Mouse (Mus musculus): Measurements from ENCODE around the gene Ret. TPM values are rescaled to one million over a fixed set of nuclear protein-coding genes. Genes with fewer than 3 reads are reported as not detected.

Ret gene
- polyA plus RNA-seq, 1 experiment from 2014 or later = 0.94 TPM

DNA sequence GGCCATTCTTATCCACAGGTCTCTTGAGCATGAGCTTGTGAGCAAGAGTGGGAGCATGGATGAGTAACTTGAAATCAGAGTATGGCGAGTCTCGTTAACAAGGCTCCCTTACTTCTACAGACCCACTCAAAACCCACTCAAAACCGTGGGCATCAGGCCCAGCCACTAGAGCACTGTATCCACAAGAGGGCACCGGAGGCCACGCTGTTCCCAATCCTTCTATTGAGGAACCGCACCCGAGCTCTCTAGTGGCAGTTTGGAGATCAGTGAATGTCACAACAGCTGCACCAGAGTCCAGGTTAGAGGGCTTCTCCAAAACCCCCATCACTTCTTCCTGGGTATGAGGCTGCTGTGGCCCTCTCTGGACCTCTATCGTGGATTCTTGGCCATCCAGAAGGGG lies 2.4 kb downstream of the Ret start:
- peaks cover 80% of the 10 kb centered on the region for H3K27me3 ChIP-seq

DNA sequence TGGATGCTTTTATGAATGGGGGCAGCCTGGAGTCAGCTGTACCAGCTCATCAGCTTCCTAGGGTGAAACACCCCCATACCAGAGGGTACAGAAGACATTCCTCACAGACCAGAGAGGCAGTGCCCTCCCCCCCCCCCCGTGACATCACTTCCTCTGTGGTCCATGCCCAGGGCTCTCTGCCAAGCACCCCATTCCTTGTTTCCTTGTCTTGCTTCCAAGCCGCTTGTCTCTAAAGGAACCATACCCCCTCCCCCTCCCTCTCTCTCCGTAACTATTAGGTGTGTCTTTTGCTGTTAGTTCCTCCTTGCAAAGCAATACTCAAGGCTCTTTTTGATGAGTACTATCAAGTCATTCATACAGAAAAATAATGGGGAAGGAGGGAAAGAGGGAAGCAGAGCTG lies 4.6 kb downstream of the Ret start:
- Histone ChIP-seq H3K9ac (no peak overlapping the region), H3K4me3 (no peak overlapping the region), H3K27ac (no peak overlapping the region), H3K36me3 (no peaks in the 10 kb centered on the region), H3K9me3 (no peaks in the 10 kb centered on the region), H3K4me2 (no peak overlapping the region), H3K4me1 (peaks cover 24% of the 10 kb centered on the region), H3K27me3 (peaks cover 58% of the 10 kb centered on the region)
- 48% methylated on average over 3 of the region's 3 CpGs for WGBS
- no peak for ATAC-seq (ENCODE audit: insufficient number of reproducible peaks, insufficient read depth, low FRiP score, low TSS enrichment, low read depth)

More for the DNA sequence above, 2.4 kb downstream of the Ret start:
- no peak overlapping the region for H3K9ac ChIP-seq
- H3K4me3 ChIP-seq = no peak overlapping the region
- H3K27ac ChIP-seq = no peak overlapping the region
- no peaks in the 10 kb centered on the region for H3K9me3 ChIP-seq
- ATAC-seq (ENCODE audit: insufficient number of reproducible peaks, insufficient read depth, low FRiP score, low TSS enrichment, low read depth) = no peak
- no peak overlapping the region for H3K4me2 ChIP-seq
- H3K4me1 ChIP-seq = peaks cover 21% of the 10 kb centered on the region
- H3K36me3 ChIP-seq = no peaks in the 10 kb centered on the region
- WGBS = 31% methylated on average over 8 of the region's 8 CpGs

DNA sequence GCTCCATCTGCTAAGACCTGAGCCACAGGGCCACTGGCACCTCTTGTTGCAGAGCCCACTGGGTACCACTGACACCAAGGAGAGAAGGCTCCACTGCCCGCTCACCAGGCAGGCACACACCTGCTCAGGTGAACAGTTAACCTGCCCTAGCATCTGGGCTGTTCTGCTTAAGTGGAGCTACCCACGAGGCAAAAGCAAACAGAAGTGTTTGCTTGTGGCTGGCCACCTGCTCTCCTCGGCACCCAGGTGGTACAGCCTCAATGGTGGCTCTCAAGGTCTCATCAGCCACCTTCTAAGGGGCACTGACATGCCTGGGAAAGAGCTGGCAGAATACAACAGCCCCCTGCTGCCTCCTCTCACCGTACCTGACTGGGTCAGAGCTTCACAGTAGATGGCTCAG lies 5.3 kb downstream of the Ret start:
- Histone ChIP-seq H3K4me2 (no peak overlapping the region), H3K9me3 (no peaks in the 10 kb centered on the region), H3K36me3 (no peaks in the 10 kb centered on the region), H3K4me1 (peaks cover 17% of the 10 kb centered on the region), H3K4me3 (no peak overlapping the region), H3K27me3 (peaks cover 51% of the 10 kb centered on the region), H3K27ac (no peak overlapping the region), H3K9ac (no peak overlapping the region)
- WGBS = 70% methylated on average over 4 of the region's 4 CpGs
- ATAC-seq (ENCODE audit: insufficient number of reproducible peaks, insufficient read depth, low FRiP score, low TSS enrichment, low read depth) = no peak

DNA sequence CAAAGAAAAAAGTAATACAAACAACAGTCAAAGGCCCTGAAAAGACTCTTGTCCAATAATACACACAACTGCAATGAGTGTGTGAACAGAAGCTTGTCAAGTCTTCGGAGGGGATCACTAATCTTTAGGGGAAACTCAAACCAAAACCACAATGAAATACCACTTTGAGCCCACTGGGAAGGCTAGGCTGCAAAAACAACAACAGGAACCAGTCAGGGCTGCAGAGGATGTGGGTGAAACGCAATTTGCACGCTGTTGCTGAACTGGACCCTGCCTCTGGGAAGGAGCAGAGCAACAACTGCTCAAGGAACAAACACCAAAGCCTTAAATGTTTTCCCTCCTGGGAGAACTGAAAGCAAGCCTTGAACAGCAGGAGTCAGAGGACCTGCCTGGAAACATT lies 7.8 kb downstream of the Ret start:
- Histone ChIP-seq H3K4me1 (0 out of 2 replicates have a peak, but pooled peaks cover 6% of the 10 kb centered on the region), H3K4me3 (no peak overlapping the region), H3K9ac (no peak overlapping the region), H3K9me3 (no peaks in the 10 kb centered on the region), H3K36me3 (no peaks in the 10 kb centered on the region), H3K4me2 (no peak overlapping the region), H3K27ac (no peak overlapping the region), H3K27me3 (peaks cover 27% of the 10 kb centered on the region)
- ATAC-seq (ENCODE audit: insufficient number of reproducible peaks, insufficient read depth, low FRiP score, low TSS enrichment, low read depth) = no peak
- WGBS = 43% methylated on average over 3 of the region's 3 CpGs

DNA sequence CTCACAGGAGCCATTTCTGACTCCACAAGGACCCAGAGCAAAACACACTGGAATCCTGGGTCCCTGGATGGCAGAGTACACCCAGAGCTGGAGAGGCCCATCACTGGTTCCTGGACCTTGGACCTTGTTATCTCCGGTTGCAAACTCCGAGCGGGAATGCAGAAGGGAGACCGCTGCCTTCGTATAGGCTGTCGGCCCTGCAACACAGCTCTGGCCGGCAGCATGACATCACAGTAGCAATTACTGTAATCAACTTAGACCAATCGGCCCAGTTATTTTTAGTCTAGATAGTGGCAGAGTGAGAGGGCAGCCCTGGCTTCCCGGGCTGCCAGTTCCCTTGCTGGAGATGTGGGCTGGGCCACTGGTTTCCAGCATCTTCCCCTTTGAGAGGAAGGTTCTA lies 8.9 kb downstream of the Ret start:
- Histone ChIP-seq H3K27ac (no peak overlapping the region), H3K4me3 (no peak overlapping the region), H3K9me3 (no peaks in the 10 kb centered on the region), H3K4me1 (0 out of 2 replicates have a peak, but pooled peaks cover 6% of the 10 kb centered on the region), H3K4me2 (no peak overlapping the region), H3K36me3 (no peaks in the 10 kb centered on the region), H3K9ac (no peak overlapping the region), H3K27me3 (peaks cover 15% of the 10 kb centered on the region)
- no peak for ATAC-seq (ENCODE audit: insufficient number of reproducible peaks, insufficient read depth, low FRiP score, low TSS enrichment, low read depth)
- WGBS = 60% methylated on average over 9 of the region's 9 CpGs

DNA sequence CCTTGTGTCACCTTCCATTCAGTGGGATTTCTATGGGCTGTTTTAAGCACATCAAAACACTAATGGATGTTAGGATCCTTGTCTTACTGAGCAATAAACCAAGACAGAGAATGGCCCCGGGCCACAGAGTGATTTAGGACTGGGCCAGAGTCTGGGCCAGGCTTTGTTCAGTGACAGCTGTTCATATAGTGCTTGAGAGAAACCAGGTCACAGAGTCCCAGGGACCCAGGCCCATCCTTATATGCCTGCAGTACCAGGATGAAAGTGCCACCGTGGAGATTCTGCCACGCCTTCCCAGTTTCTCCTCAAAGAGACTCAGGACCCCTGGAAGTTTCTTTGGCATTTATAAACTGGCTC lies 10.3 kb downstream of the Ret start:
- no peak for ATAC-seq (ENCODE audit: insufficient number of reproducible peaks, insufficient read depth, low FRiP score, low TSS enrichment, low read depth)
- no peak overlapping the region for H3K9ac ChIP-seq
- no peak overlapping the region for H3K4me2 ChIP-seq
- H3K9me3 ChIP-seq = no peaks in the 10 kb centered on the region
- H3K27me3 ChIP-seq = peaks cover 4% of the 10 kb centered on the region
- H3K4me1 ChIP-seq = 0 out of 2 replicates have a peak, but pooled peaks cover 6% of the 10 kb centered on the region
- no peaks in the 10 kb centered on the region for H3K36me3 ChIP-seq
- no peak overlapping the region for H3K4me3 ChIP-seq
- no peak overlapping the region for H3K27ac ChIP-seq
- WGBS = 82% methylated on average over 3 of the region's 3 CpGs

DNA sequence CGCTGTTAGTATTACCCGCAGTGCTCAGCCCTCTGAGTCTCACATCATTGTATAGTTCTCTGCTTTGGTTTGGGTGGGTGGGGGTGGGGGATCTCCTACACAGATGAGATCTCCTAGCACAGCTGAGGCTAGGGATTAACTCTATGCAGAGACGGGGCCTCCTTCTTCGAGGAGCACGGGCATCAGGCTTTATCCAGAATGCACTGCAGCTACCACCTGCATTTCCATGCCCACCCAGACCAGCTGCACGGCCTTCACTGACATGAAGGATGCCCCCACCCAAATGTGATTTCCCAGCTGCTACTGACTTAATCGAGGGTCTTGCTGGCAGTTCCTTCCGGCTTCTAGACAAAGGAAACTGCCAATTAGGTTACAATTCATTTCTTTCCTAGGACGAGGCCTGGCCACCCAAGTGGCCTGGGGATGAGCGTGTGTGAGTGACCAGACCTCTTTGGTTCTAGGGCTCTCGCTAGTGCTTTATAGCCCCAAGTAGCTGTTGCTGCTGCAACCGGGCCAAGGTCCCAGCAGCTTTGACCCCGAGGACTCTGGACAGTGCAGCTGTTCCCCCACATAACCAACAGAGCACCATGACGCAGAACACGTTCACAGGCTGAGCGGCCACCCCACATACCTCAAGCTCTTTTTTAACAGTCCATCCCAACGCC lies 10.8 kb downstream of the Ret start:
- no peak overlapping the region for H3K27ac ChIP-seq
- no peak overlapping the region for H3K4me2 ChIP-seq
- WGBS = 70% methylated on average over 17 of the region's 17 CpGs
- H3K27me3 ChIP-seq = no peaks in the 10 kb centered on the region
- ATAC-seq (ENCODE audit: insufficient number of reproducible peaks, insufficient read depth, low FRiP score, low TSS enrichment, low read depth) = no peak
- H3K9me3 ChIP-seq = no peaks in the 10 kb centered on the region
- 0 out of 2 replicates have a peak, but pooled peaks cover 6% of the 10 kb centered on the region for H3K4me1 ChIP-seq
- no peak overlapping the region for H3K4me3 ChIP-seq
- H3K36me3 ChIP-seq = no peaks in the 10 kb centered on the region
- H3K9ac ChIP-seq = no peak overlapping the region

DNA sequence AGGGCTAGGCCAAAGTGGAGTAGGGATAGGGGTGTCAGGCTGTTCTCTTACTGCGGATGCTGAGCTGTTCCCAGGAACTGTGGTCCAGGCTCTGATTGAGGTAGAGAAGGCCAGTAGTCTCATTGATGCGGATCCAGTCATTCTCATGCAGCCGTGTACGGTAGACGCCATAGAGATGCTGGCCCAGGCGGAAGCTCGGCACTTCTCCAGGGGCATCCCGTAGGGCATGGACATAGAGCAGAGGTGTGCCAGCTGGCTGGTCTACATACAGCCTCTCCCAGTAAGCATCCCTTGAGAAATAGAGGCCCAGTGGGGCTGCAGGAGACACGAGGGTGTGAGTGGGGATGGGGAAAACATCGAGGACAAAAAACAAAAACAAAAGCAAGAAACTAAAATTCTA lies 13.4 kb downstream of the Ret start:
- H3K9ac ChIP-seq = no peak overlapping the region
- 0 out of 2 replicates have a peak, but pooled peaks cover 3% of the 10 kb centered on the region for H3K4me1 ChIP-seq
- WGBS = 86% methylated on average over 10 of the region's 10 CpGs
- ATAC-seq (ENCODE audit: insufficient number of reproducible peaks, insufficient read depth, low FRiP score, low TSS enrichment, low read depth) = no peak
- no peak overlapping the region for H3K4me3 ChIP-seq
- no peaks in the 10 kb centered on the region for H3K36me3 ChIP-seq
- H3K27me3 ChIP-seq = no peaks in the 10 kb centered on the region
- no peak overlapping the region for H3K27ac ChIP-seq
- no peak overlapping the region for H3K4me2 ChIP-seq
- H3K9me3 ChIP-seq = no peaks in the 10 kb centered on the region

DNA sequence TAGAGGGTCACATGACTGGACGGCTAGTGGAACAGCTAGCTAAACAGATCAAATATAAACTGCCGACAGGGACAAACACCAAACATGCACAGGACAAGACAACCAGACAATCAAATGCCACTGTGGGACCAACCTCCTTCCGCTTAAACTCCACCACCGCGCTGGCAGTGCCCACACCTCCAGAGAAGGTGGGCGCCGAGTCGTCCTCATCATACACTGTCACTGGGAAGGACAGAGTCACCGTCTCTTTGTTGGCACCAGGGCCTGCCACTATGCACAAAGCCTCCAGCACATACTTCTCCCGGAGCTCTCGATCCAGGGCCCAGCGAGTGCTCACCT lies 17.5 kb downstream of the Ret start:
- no peak overlapping the region for H3K27ac ChIP-seq
- H3K36me3 ChIP-seq = no peaks in the 10 kb centered on the region
- no peak overlapping the region for H3K9ac ChIP-seq
- H3K4me3 ChIP-seq = no peak overlapping the region
- no peak overlapping the region for H3K4me2 ChIP-seq
- no peak for ATAC-seq (ENCODE audit: insufficient number of reproducible peaks, insufficient read depth, low FRiP score, low TSS enrichment, low read depth)
- no peaks in the 10 kb centered on the region for H3K27me3 ChIP-seq
- WGBS = 79% methylated on average over 12 of the region's 12 CpGs
- H3K9me3 ChIP-seq = no peaks in the 10 kb centered on the region
- H3K4me1 ChIP-seq = 0 out of 2 replicates have a peak, but pooled peaks cover 3% of the 10 kb centered on the region

DNA sequence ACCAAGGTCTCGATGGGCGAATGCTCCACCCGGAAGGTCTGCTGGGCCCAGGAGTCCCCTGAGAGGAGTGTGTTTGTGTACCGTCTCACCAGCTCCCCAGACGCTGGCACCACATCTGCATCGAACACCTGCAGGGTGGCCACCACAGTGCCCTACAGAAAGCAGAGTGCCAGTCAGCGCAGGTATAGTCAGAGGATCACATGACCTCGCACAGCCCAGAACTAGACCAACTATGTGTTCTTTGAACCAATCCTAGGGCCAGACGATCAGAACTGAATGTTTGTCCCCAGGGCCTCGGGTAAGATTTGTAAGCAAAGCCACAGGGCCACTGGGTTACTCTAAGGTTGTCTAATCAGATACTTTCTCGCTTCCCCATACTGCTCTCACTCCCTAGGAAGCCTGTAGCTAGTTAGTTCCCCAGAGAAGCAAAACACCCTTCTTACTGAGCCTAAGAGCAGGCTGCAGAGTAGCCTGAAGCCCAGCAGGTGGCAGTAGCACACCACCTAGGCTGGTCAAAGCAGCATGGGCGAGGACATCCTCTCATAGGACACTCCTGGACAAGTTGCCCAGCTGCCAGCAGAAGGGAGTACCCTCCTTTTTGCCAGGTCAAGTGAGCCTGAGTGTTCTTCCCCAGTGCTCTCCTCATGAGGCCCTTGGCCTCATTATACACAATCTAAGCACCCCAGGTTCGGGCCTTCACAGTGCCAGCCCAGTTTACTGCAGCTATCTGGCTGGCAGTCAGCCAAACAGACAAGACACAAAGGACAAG lies 18.0 kb downstream of the Ret start:
- ATAC-seq (ENCODE audit: insufficient number of reproducible peaks, insufficient read depth, low FRiP score, low TSS enrichment, low read depth) = peak; percentile 21; the same call in 1 of the 2 replicates
- 0 out of 2 replicates have a peak, but pooled peaks cover 3% of the 10 kb centered on the region for H3K4me1 ChIP-seq
- WGBS = 62% methylated on average over 13 of the region's 13 CpGs
- no peak overlapping the region for H3K27ac ChIP-seq
- H3K9me3 ChIP-seq = no peaks in the 10 kb centered on the region
- H3K4me2 ChIP-seq = no peak overlapping the region
- no peak overlapping the region for H3K4me3 ChIP-seq
- H3K36me3 ChIP-seq = no peaks in the 10 kb centered on the region
- no peaks in the 10 kb centered on the region for H3K27me3 ChIP-seq
- H3K9ac ChIP-seq = no peak overlapping the region

DNA sequence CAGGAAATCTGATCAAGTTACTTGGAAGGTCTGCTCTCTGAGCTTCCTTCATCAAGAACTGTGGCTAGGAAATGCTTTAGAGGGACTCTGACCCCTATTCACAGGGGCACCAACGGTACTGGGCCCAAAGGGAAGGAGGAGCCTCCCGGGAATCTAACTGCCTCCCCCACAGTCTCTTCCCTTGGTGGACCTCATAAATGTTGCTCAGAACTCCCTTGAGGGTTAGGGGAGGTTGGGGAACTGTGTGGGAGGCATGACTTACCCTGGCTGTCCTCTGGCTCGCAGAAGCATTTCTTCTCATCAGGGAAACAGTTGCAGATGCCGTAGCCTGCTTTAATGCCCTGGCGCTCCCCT lies 23.6 kb downstream of the Ret start:
- 80% methylated on average over 5 of the region's 5 CpGs for WGBS
- Histone ChIP-seq H3K9ac (no peak overlapping the region), H3K27me3 (no peaks in the 10 kb centered on the region), H3K36me3 (no peaks in the 10 kb centered on the region), H3K4me2 (no peak overlapping the region), H3K4me3 (no peak overlapping the region), H3K9me3 (no peaks in the 10 kb centered on the region), H3K27ac (no peak overlapping the region), H3K4me1 (no peaks in the 10 kb centered on the region)
- no peak for ATAC-seq (ENCODE audit: insufficient number of reproducible peaks, insufficient read depth, low FRiP score, low TSS enrichment, low read depth)

DNA sequence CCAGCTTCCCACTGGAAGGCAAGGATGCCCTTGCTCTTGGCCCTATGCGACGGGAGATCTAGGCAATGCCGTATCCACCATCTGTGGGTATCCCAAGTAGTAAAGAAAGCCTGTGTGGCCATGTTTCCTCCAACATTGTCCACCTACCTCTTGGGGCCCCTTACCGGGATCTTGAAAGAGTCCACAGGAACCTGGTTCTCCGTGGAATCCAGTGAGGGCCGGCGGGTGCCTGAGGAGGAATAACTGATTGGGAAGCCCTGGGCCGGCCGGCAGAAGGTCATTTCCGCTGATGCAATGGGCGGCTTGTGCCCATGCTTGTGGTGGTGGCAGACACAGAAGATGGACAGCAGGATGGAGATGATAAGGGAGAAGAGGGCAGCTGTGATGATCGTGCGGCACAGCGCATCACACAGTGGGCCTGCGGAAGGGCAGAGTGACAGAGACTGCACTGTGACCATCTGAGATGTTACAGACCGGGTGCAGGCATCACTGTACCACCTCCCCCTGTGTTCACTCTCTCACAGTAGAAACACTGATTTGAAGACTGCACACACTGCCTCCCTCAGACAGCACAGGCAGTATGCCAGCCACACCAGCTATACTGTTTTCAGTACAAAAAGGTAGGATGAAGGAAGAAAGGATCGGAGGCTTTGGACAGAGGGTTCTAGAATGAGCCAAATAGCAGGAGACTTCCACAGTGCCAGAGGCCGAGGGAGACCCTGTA lies 24.1 kb downstream of the Ret start:
- no peak overlapping the region for H3K4me2 ChIP-seq
- H3K27ac ChIP-seq = no peak overlapping the region
- no peaks in the 10 kb centered on the region for H3K27me3 ChIP-seq
- H3K9me3 ChIP-seq = no peaks in the 10 kb centered on the region
- H3K36me3 ChIP-seq = no peaks in the 10 kb centered on the region
- H3K4me1 ChIP-seq = no peaks in the 10 kb centered on the region
- no peak for ATAC-seq (ENCODE audit: insufficient number of reproducible peaks, insufficient read depth, low FRiP score, low TSS enrichment, low read depth)
- 90% methylated on average over 18 of the region's 18 CpGs for WGBS
- no peak overlapping the region for H3K4me3 ChIP-seq
- no peak overlapping the region for H3K9ac ChIP-seq
